Comparison of ENCODE assay signal across 8 mouse cellular contexts in the genomic region with DNA sequence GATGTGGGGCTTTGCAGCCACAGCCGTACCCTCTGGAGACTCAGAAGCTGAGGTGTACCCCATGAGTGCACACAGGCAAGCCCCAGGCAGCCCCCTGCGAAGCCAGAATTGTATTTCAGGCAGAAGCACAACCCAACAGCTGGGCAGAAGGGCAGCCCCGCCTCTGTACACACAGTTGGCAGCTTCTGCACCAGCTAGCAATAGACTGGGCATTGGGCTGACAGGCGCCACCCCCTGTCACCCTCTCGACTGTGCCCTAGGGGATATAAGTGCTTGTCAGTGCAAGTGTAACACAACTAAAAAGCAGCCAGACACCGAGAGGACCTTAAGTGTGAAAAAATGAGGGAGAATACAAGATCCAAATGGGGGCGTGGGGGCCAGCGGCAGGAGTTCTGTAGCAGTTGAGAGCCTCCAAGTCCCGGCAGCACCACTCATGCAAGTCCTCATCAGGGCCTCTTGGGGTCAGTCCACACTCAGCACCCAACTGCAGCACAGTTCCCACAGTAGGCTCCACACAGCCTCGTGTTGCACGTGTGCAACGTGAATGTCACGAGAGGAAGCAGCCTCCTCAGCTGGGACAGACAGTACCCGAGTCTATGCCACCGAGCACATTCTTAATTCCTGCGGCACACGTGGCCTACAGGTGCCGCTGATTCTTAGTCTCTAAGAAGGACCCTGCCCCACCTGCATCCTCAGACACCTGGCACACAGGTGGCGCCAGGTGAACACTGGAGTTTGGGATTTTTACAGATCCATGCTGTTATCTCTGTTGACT.
A peak's percentile ranks its signal among the peaks of the same experiment; 100 is the strongest.
DNase-seq lines count a peak whose midpoint lies in the region; ATAC-seq and TF ChIP-seq lines count a peak whose summit lies in the region.

No protein-coding gene starts in this region.

- WGBS in kidney, embryonic 14.5 days = 70% methylated on average over 19 of the region's 19 CpGs

- intact Hi-C loops in heart, postnatal 10 days (cut with DNase I) = no loop called here

- no peak for TF ChIP-seq CTCF in brain, embryonic 14.5 days (IDR thresholded peaks at IDR 0.05; ENCODE audit: borderline replicate concordance, extremely low read depth, insufficient read depth, insufficient read length)

- peak overlapping the region; percentile 51; the same call in 1 of the 2 replicates for H3K27ac ChIP-seq in kidney, embryonic 14.5 days (ENCODE audit: low read depth, low read length)

- H3K9ac ChIP-seq in kidney, embryonic 14.5 days (ENCODE audit: low read depth, low read length) = no peak overlapping the region

- TF ChIP-seq POLR2A in brain, embryonic 14.5 days (IDR thresholded peaks at IDR 0.05; ENCODE audit: borderline replicate concordance, extremely low read depth, insufficient read depth, insufficient read length, poor library complexity, severe bottlenecking) = no peak

- H3K4me1 ChIP-seq in kidney, embryonic 14.5 days (ENCODE audit: control insufficient read depth, insufficient read depth, low read length) = peaks cover 72% of the 10 kb centered on the region

- H3K27me3 ChIP-seq in kidney, embryonic 14.5 days (ENCODE audit: control insufficient read depth, insufficient read depth, low read length) = no peaks in the 10 kb centered on the region

- no peaks in the 10 kb centered on the region for H3K9me3 ChIP-seq in kidney, embryonic 14.5 days (ENCODE audit: control insufficient read depth, low read length)

- no peak overlapping the region for H3K4me3 ChIP-seq in kidney, embryonic 14.5 days (ENCODE audit: low read length)

- H3K4me2 ChIP-seq in kidney, embryonic 14.5 days (replicated peaks; ENCODE audit: low read depth, low read length) = no peak overlapping the region

- no peak for DNase-seq in kidney, postnatal 10 days
- peak; percentile 19 to 33 for DNase-seq in B cell, adult 2 months
- peak; percentile 21 for DNase-seq in brain, embryonic 14.5 days (ENCODE audit: low read depth)
- peak; percentile 66 to 67 for DNase-seq in heart, postnatal 10 days
- DNase-seq in right cerebral cortex, postnatal 36 days (ENCODE audit: low spot score in 2 of 2) = no peak
- no peak for DNase-seq in MN1 (ENCODE audit: low spot score)
- DNase-seq in embryo, embryonic 9.5 days (ENCODE audit: extremely low spot score) = no peak

- no peaks in the 10 kb centered on the region; the same call in 1 of the 2 replicates for H3K36me3 ChIP-seq in kidney, embryonic 14.5 days (ENCODE audit: control insufficient read depth, insufficient read depth, low read length)

- ATAC-seq in kidney, embryonic 14.5 days (ENCODE audit: low FRiP score, low TSS enrichment) = no peak

Comparison
In these comparisons a context has a peak if more than half of its experiments do, and no peak if none do; other contexts are left out.
1. DNase-seq: peak in B cell, adult 2 months (2 of 2), brain, embryonic 14.5 days (single experiment) and heart, postnatal 10 days (2 of 2); none in kidney, postnatal 10 days (single experiment), right cerebral cortex, postnatal 36 days (0 of 2), MN1 (single experiment) and embryo, embryonic 9.5 days (single experiment).